Comparison of ENCODE assay signal across 17 mouse cellular contexts in genomic region chr3:141618675-141619074, GRCm38 (mm10).
DNase-seq lines count a peak whose midpoint lies in the region.
"Had no signal": no experiment of that assay in that cellular context is flagged by ENCODE, and none has a peak within 500 bp of the region (broad histone marks: within the 10 kb centered on the region; RNA-seq: fewer than 3 reads in every experiment).

No protein-coding gene starts in this region.

- DNase-seq in kidney, adult 9 months: peak; percentile 6
- no peak for DNase-seq in kidney, adult 18-20 months
- peak; percentile 70 for DNase-seq in MN1 (ENCODE audit: low spot score)
- DNase-seq in Muller cell, postnatal 12 days (ENCODE audit: inconsistent ontology term): peak; percentile 83
- peak; percentile 21 for DNase-seq in retina, embryonic 14.5 days (ENCODE audit: low spot score)
- no peak for DNase-seq in heart, postnatal 4 days
- DNase-seq in right cerebral cortex, postnatal 25 days: no peak
- DNase-seq: adrenal gland, postnatal 10 days; adrenal gland, postnatal 36 days; cerebellum, adult 11-12 months; cerebellum, adult 8-10 months; cerebellum, postnatal 10 days; cerebellum, postnatal 36 days; embryo, embryonic 11 days; gastrocnemius, adult 2 months; gastrocnemius, postnatal 14 days; heart, adult 11 months had no signal

Comparison
In these comparisons a context has a peak if more than half of its experiments do, and no peak if none do; other contexts are left out.
1. DNase-seq: peak in kidney, adult 9 months (single experiment), MN1 (single experiment), Muller cell, postnatal 12 days (single experiment) and retina, embryonic 14.5 days (single experiment); none in kidney, adult 18-20 months (single experiment), heart, postnatal 4 days (single experiment) and right cerebral cortex, postnatal 25 days (single experiment).